Mouse (Mus musculus) urinary bladder, adult 18-20 months (tissue): ENCODE data around the gene Rnf215.
"Not testable (repeated sequence)": the region's sequence is repeated elsewhere in the genome, so short reads cannot be mapped to it uniquely, and the experiment has no call there.

Experiments used
- DNase-seq, 2 experiments: peaks; one replicate each; pipeline ENCODE4 v3.0.0; 2022; ENCODE audit warnings: low spot score in 2 of 2, mixed read lengths in 2 of 2

The Rnf215 gene

GRCm38 (mm10) chr11:4134986-4135935, at the start of gene Rnf215:
Rnf215 (plus strand) TSS chr11:4135202.
- peak; percentile 75 to 87 for DNase-seq

DNA sequence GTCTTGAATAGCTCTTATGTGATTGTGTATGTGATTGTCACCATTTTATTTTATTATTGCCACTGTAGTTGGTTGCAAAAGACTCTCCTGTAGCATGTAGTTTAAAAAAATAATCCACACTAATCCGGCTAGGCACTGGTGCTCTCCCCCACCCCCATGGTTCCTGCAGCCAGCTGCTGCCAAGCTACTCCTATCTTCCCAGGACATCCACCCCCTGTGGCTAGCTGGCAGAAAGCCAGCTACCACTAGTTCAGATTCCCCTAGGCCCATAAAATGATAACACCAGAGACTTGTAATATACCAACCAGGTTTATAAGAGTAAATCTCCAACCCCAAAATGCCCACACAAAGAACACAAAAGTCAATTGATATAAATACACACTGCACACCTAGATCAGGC, 48.8 kb upstream of the Rnf215 start:
- DNase-seq = no peak

DNA sequence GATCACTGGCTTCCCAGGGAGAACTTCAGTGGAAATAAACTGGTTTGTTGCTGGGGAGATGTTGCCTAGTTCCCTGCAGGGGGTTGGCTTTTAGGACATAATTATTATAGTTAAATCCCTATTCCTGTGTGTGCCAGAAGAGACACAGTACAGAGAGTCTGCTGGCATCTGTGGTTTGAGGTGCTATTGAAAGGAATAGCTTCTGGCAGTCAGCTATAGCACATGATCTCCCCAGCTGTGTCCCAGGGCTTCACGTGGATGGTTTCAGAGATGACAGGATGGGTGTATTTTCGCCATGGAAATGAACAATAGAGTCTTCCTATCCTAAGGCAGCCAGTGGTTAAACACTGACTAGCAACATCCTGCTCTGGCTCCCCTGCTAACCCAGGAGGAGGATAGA, 47.7 kb upstream of the Rnf215 start:
- DNase-seq = no peak

GRCm38 (mm10) chr11:4093459-4094377, 41.3 kb upstream of the Rnf215 start:
- no peak for DNase-seq

- DNase-seq = peak; percentile 31 to 45
Measured at GRCm38 (mm10) chr11:4094378-4095170, 40.4 kb upstream of the Rnf215 start.

GRCm38 (mm10) chr11:4095171-4096053, 39.6 kb upstream of the Rnf215 start, which contains the start of gene Mtfp1:
Mtfp1 (minus strand) TSS chr11:4095445.
- DNase-seq = peak; percentile 26 to 50

- DNase-seq = peak; percentile 93 to 98
Measured at GRCm38 (mm10) chr11:4096054-4096984, 38.7 kb upstream of the Rnf215 start.

DNA sequence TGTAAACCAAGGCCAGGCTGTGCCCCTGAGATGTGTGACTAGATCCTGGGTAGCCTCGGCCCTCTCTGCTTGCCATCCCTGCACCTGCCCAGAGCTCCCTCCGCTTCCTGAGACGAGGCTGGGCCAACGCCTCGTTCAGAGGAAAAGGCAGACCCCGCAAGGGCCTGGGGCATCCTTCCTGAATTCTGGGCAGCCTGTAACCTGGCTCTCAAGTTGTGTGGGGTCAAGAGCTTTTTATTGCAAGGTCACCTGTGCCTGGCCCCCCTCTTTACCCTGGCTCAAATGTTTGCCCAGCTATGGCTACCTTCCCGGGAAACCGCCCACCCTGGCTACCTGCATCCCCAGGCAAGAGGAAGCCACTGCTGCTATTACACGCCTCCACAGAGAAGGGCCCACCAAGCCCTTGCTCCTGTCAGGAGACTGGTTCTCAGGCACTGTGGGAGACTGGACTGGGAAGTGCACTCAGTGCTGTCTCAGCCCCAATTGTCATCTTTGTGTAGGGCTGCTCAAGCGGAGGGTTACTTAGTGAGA, 37.8 kb upstream of the Rnf215 start:
- DNase-seq = peak in 1 of 2 experiments; percentile 30

GRCm38 (mm10) chr11:4098120-4098519, 36.9 kb upstream of the Rnf215 start:
- no peak for DNase-seq

GRCm38 (mm10) chr11:4098816-4099215, 36.2 kb upstream of the Rnf215 start:
- DNase-seq = no peak

DNA sequence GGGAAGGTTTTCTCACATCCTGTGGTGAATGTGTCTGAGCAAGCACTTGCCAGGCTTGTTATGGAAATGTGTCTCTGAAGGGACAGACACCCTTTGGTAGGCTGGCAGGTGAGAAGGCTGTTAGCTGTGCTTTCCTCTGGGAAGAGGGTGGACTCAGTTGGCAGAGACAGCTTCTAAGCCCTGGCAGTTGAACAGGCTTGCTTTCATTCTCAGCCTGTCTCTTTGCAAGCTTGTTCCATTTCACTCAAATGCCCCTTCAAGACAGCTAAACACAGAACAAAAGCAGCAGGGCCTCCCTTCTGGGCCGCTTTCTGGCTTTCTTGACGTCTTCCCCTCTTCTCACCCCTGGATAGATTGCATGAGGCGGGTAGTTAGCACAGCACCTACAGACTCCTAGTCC, 35.6 kb upstream of the Rnf215 start:
- DNase-seq = no peak

DNA sequence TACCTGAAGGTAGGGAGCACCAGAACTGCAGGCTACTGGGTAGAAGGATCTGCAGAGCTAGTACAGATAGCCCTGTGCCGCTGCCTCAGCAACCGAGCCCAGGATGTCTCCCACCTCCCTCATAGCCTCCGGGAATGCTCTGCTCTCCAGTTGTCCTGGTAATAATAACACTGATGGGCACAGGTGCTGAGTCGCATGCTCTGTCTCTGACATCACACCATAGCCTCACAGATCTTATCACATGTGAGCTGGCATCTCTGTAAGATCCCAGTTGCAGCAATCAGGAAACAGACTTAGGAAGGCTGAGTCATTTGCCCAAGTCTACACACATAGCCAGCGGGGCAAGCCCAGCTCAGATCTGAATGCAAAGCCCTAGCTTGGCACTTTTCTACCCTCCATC, 33.2 kb upstream of the Rnf215 start:
- DNase-seq = no peak

GRCm38 (mm10) chr11:4103522-4103921, 31.5 kb upstream of the Rnf215 start:
- no peak for DNase-seq

DNA sequence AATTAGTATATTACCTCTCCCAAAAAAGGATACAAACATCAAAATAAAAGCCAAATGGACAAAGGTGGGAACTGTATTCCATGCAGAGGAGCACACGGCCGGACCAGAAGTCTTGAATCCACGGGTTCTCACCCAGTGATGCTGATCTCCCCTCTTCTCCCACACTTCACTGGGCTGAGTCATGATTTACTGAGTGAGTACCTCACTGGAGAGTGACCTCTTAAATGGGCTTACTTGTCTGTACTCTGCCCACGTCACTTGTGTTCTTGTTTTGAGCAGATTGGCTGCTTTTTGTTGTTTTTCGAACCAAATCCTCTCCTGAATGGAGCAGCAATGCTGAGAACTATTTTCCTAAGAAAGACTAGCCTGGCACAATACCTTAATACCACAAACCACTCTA, 30.0 kb upstream of the Rnf215 start:
- DNase-seq = no peak

GRCm38 (mm10) chr11:4105444-4105843, 29.6 kb upstream of the Rnf215 start:
- no peak for DNase-seq

GRCm38 (mm10) chr11:4107901-4108300, 27.1 kb upstream of the Rnf215 start:
- DNase-seq = not testable (repeated sequence)

- DNase-seq = no peak
Measured at GRCm38 (mm10) chr11:4108691-4109090, 26.3 kb upstream of the Rnf215 start.

DNA sequence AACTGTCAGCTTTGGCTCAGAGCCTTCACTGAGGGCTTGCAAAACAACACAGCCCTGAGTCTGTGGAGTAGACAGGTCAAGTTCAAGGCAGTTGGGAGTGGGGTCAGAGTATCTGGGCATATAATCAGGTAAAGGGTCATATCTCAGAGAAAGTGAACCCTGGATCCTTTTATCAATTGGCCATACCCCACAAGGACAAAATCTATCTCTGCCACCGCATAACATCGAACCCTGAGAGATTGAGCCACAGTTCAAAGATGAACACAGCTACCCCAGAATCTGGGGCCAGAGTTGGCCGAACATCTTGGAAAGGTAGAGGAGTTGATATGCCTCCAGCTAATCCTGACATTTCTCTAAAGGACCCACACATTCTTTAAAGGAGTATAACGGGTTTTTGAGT, 23.0 kb upstream of the Rnf215 start:
- DNase-seq = no peak

DNA sequence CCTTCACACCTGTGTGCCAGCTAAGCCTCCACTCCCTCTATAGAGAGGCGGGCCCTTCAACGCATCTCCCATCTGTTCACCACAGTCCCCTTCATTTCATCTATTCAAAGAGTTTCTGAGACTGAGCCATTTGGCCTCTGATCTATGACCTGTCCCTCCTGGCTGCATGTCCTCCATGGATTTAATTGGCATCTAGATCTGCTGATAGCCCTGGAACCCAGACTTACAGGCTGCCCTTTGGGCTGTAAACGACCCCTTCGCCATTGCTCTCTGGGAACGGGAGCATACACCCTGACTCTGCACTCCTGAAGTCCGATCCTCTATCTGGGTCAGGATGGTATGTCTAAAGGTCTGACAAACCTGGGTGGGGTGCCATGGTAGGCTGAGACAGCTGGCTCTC, 22.1 kb upstream of the Rnf215 start:
- no peak for DNase-seq
